Mouse (Mus musculus): Measurements from ENCODE around the gene Hbb-bh2. TPM values are rescaled to one million over a fixed set of nuclear protein-coding genes. Genes with fewer than 3 reads are reported as not detected.

The Hbb-bh2 gene
- polyA plus RNA-seq (2015; fragmentation: Nextera tagmentation; extraction: Ambion mirVana): not detected in 2 replicates

DNA sequence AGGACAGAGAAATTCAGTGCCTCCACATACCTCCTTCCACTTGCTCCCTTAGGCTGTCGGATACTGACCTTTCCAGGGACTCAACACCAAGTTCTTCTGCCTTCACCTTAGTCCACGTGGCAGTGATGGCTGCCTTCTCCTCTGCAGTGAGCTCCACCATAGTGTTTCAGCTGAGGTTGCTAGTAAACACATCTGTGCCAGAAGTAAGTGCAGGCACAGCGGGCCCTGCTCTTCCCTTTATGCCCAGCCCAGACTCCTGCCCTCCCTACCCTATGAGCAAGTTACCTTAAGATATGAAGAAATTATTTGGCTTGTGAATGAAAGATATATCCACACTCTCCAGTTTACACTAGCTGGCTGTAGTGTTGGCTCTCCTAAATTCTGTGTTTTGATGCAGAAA is at the start of gene Hbb-bh2:
Hbb-bh2 (minus strand) TSS at position 253 of the 400 bp plus-strand sequence.
- no peaks in the 10 kb centered on the region for H3K27me3 ChIP-seq (replicated peaks)
- peak within 1 kb of the TSS; percentile 38 for H3K4me2 ChIP-seq
- H3K36me3 ChIP-seq: no peaks in the 10 kb centered on the region
- H3K4me1 ChIP-seq: no peaks in the 10 kb centered on the region
- no peak within 1 kb of the TSS for H3K9ac ChIP-seq
- 59% methylated on average over 3 of the region's 3 CpGs for WGBS
- ATAC-seq (ENCODE audit: extremely low read depth, insufficient number of reproducible peaks, low FRiP score, low TSS enrichment): no peak
- 0 out of 2 replicates have a peak within 1 kb of the TSS, but pooled peaks have one; percentile 3 for H3K4me3 ChIP-seq
- H3K9me3 ChIP-seq: no peaks in the 10 kb centered on the region
- 0 out of 2 replicates have a peak within 1 kb of the TSS, but pooled peaks have one; percentile 45 for H3K27ac ChIP-seq (replicated peaks)

DNA sequence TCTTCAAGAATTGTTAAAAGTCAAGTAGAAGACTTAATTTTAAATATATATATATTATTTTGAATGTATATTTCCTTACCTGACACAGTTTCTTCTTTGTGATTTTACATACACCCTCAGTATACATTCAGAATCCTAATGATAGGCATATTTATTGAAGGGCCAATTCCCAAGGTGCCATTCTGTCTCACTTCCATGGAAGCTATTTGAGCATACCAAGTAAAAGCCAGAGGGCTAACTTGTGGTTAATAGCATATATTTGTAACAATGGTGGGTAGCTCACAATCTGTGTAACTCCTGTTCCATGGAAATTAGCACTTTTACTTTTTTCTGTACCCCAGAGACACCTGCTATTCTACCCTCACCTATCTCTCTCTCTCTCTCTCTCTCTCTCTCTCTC is 45.8 kb upstream of the Hbb-bh2 start, which contains the start of gene Olfr66:
Olfr66 (minus strand) TSS at position 101 of the 400 bp plus-strand sequence.
- Histone ChIP-seq H3K27me3 (replicated peaks) (no peaks in the 10 kb centered on the region), H3K9me3 (no peaks in the 10 kb centered on the region), H3K4me2 (no peak within 1 kb of the TSS), H3K4me3 (no peak within 1 kb of the TSS), H3K4me1 (no peaks in the 10 kb centered on the region), H3K27ac (replicated peaks) (no peak within 1 kb of the TSS), H3K36me3 (no peaks in the 10 kb centered on the region), H3K9ac (no peak within 1 kb of the TSS)
- no peak for ATAC-seq (ENCODE audit: extremely low read depth, insufficient number of reproducible peaks, low FRiP score, low TSS enrichment)

DNA sequence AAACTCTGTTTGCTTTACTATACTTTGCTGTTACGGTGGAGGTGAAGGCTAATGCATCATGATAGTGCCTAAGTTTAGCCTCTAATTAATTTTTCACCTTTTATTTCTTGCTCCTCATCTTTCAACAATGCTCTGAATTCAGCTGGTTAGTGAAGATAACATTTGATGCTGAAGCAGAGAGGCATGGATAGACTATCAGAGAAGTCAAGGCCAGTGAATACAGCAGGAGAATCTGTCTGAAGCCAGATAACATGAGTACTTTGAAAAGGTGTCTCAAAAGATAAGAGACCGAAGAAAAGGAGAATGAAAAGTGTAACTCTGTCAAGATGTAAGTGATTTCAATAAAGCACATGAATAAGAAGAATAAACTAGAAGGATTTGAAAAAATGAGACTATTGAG is 36.8 kb upstream of the Hbb-bh2 start:
- Histone ChIP-seq H3K4me2 (no peak overlapping the region), H3K9ac (no peak overlapping the region), H3K36me3 (no peaks in the 10 kb centered on the region), H3K4me1 (no peaks in the 10 kb centered on the region), H3K4me3 (no peak overlapping the region), H3K27me3 (replicated peaks) (no peaks in the 10 kb centered on the region), H3K9me3 (no peaks in the 10 kb centered on the region), H3K27ac (replicated peaks) (no peak overlapping the region)
- WGBS: 59% methylated on average over 2 of the region's 2 CpGs
- ATAC-seq (ENCODE audit: extremely low read depth, insufficient number of reproducible peaks, low FRiP score, low TSS enrichment): no peak

DNA sequence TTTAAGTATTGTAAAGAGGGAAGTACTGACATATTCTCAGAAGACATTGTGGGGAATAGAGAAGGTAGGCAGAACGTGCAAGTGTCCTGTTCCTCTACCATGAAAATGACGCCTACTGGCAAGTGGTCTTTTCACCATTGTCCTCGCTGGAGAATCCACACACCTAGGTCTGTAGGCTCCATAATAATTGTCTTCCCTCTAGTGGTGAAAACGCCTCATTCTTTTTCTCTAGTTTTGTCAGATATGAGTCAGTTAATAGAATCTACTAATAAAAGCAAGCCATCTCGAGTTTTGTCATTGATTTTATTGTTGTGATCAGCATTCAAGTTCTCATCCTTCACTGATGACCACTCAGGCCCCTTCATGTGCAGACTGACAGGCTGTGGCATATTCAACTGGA is 34.1 kb upstream of the Hbb-bh2 start:
- H3K27me3 ChIP-seq (replicated peaks): no peaks in the 10 kb centered on the region
- no peaks in the 10 kb centered on the region for H3K36me3 ChIP-seq
- 41% methylated on average over 5 of the region's 5 CpGs for WGBS

DNA sequence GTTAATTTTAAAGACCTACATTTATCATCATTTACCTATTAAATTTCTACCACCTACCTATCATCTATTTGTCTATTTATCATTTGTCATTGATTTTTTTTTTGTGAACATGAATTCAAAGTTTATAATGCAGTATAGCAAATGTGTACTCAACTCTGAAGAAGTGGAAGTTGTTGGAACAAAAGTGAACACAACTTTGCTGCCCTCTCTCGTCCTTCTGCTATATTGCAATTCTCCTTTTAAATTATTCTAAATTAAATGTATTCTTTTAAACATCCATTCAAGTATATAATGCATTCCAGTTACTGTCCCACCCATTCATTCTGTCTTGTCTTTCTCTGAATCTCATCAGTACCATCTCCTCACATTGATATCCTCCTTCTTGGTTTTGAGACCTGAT is 32.7 kb upstream of the Hbb-bh2 start:
- peaks cover 8% of the 10 kb centered on the region; the same call in 1 of the 2 replicates for H3K4me1 ChIP-seq
- ATAC-seq (ENCODE audit: extremely low read depth, insufficient number of reproducible peaks, low FRiP score, low TSS enrichment): no peak
- no peaks in the 10 kb centered on the region for H3K27me3 ChIP-seq (replicated peaks)
- H3K36me3 ChIP-seq: no peaks in the 10 kb centered on the region
- 0% methylated on average over 1 of the region's 1 CpGs for WGBS
- H3K4me2 ChIP-seq: peak overlapping the region; percentile 7; the same call in 1 of the 2 replicates
- H3K27ac ChIP-seq (replicated peaks): no peak overlapping the region
- no peak overlapping the region for H3K9ac ChIP-seq
- no peaks in the 10 kb centered on the region for H3K9me3 ChIP-seq
- no peak overlapping the region for H3K4me3 ChIP-seq

More for the DNA sequence above, 34.1 kb upstream of the Hbb-bh2 start:
- Histone ChIP-seq H3K9me3 (no peaks in the 10 kb centered on the region), H3K9ac (no peak overlapping the region), H3K4me2 (no peak overlapping the region), H3K4me1 (peaks cover 8% of the 10 kb centered on the region; the same call in 1 of the 2 replicates), H3K27ac (replicated peaks) (no peak overlapping the region; the same call in 1 of the 2 replicates), H3K4me3 (no peak overlapping the region)
- no peak for ATAC-seq (ENCODE audit: extremely low read depth, insufficient number of reproducible peaks, low FRiP score, low TSS enrichment)

- H3K9ac ChIP-seq: no peak overlapping the region
- peak overlapping the region; percentile 68 for H3K27ac ChIP-seq (replicated peaks)
- ATAC-seq (ENCODE audit: extremely low read depth, insufficient number of reproducible peaks, low FRiP score, low TSS enrichment): peak; percentile 72
- H3K4me3 ChIP-seq: no peak overlapping the region
- no peaks in the 10 kb centered on the region for H3K9me3 ChIP-seq
- peaks cover 8% of the 10 kb centered on the region; the same call in 1 of the 2 replicates for H3K4me1 ChIP-seq
- no peaks in the 10 kb centered on the region for H3K36me3 ChIP-seq
- peak overlapping the region; percentile 6; the same call in 1 of the 2 replicates for H3K4me2 ChIP-seq
- no peaks in the 10 kb centered on the region for H3K27me3 ChIP-seq (replicated peaks)
Observed at GRCm38 (mm10) chr7:103870667-103871066, 30.3 kb upstream of the Hbb-bh2 start.

GRCm38 (mm10) chr7:103865716-103866115 is 25.4 kb upstream of the Hbb-bh2 start:
- ATAC-seq (ENCODE audit: extremely low read depth, insufficient number of reproducible peaks, low FRiP score, low TSS enrichment): peak; percentile 43; the same call in 1 of the 2 replicates
- H3K27me3 ChIP-seq (replicated peaks): no peaks in the 10 kb centered on the region
- H3K9me3 ChIP-seq: no peaks in the 10 kb centered on the region
- H3K36me3 ChIP-seq: no peaks in the 10 kb centered on the region
- no peak overlapping the region for H3K9ac ChIP-seq
- peak overlapping the region; percentile 24; the same call in 1 of the 2 replicates for H3K4me2 ChIP-seq
- H3K4me3 ChIP-seq: no peak overlapping the region
- peak overlapping the region; percentile 63 for H3K27ac ChIP-seq (replicated peaks)
- H3K4me1 ChIP-seq: peaks cover 10% of the 10 kb centered on the region; the same call in 1 of the 2 replicates

GRCm38 (mm10) chr7:103861531-103861930 is 21.2 kb upstream of the Hbb-bh2 start:
- ATAC-seq (ENCODE audit: extremely low read depth, insufficient number of reproducible peaks, low FRiP score, low TSS enrichment): no peak
- no peak overlapping the region for H3K4me3 ChIP-seq
- WGBS: 78% methylated on average over 3 of the region's 3 CpGs
- no peak overlapping the region for H3K9ac ChIP-seq
- no peaks in the 10 kb centered on the region for H3K27me3 ChIP-seq (replicated peaks)
- H3K4me1 ChIP-seq: 0 out of 2 replicates have a peak, but pooled peaks cover 10% of the 10 kb centered on the region
- H3K9me3 ChIP-seq: no peaks in the 10 kb centered on the region
- no peaks in the 10 kb centered on the region for H3K36me3 ChIP-seq
- H3K27ac ChIP-seq (replicated peaks): peak overlapping the region; percentile 64
- no peak overlapping the region; the same call in 1 of the 2 replicates for H3K4me2 ChIP-seq

GRCm38 (mm10) chr7:103860855-103861254 is 20.5 kb upstream of the Hbb-bh2 start:
- Histone ChIP-seq H3K9me3 (no peaks in the 10 kb centered on the region), H3K4me1 (0 out of 2 replicates have a peak, but pooled peaks cover 10% of the 10 kb centered on the region), H3K9ac (no peak overlapping the region), H3K36me3 (no peaks in the 10 kb centered on the region), H3K27me3 (replicated peaks) (no peaks in the 10 kb centered on the region), H3K27ac (replicated peaks) (peak overlapping the region; percentile 64; the same call in 1 of the 2 replicates), H3K4me3 (no peak overlapping the region), H3K4me2 (no peak overlapping the region)
- 52% methylated on average over 1 of the region's 1 CpGs for WGBS
- ATAC-seq (ENCODE audit: extremely low read depth, insufficient number of reproducible peaks, low FRiP score, low TSS enrichment): peak; percentile 91

DNA sequence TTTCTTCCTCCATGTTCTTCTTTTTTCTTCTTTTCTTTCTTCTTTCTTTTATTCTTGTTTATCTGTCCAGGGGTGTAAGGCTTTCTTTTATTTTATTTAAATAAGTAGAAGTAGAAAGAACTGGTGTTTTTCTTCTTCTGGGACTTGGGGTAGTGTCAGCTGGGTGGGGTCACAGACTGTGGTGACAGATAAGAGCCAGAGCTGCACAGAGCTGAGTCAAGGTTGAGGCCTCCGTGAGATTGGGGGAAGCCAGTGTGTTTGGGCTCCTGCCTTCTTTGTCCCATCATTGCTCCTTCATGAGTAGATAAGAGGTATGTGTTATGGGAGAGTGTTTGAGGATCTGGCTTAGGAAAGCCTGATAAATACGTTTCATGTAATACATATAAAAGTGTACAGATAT is 18.8 kb upstream of the Hbb-bh2 start:
- no peaks in the 10 kb centered on the region for H3K9me3 ChIP-seq
- WGBS: 10% methylated on average over 2 of the region's 2 CpGs
- peak overlapping the region; percentile 22; the same call in 1 of the 2 replicates for H3K4me2 ChIP-seq
- H3K9ac ChIP-seq: no peak overlapping the region
- 0 out of 2 replicates have a peak, but pooled peaks cover 10% of the 10 kb centered on the region for H3K4me1 ChIP-seq
- ATAC-seq (ENCODE audit: extremely low read depth, insufficient number of reproducible peaks, low FRiP score, low TSS enrichment): peak; percentile 87
- H3K36me3 ChIP-seq: no peaks in the 10 kb centered on the region
- no peak overlapping the region for H3K4me3 ChIP-seq
- H3K27ac ChIP-seq (replicated peaks): peak overlapping the region; percentile 61
- H3K27me3 ChIP-seq (replicated peaks): no peaks in the 10 kb centered on the region

GRCm38 (mm10) chr7:103854669-103855068 is 14.3 kb upstream of the Hbb-bh2 start:
- Histone ChIP-seq H3K4me2 (peak overlapping the region; percentile 9; the same call in 1 of the 2 replicates), H3K27me3 (replicated peaks) (no peaks in the 10 kb centered on the region), H3K4me1 (0 out of 2 replicates have a peak, but pooled peaks cover 7% of the 10 kb centered on the region), H3K9ac (no peak overlapping the region), H3K27ac (replicated peaks) (peak overlapping the region; percentile 28; the same call in 1 of the 2 replicates), H3K9me3 (no peaks in the 10 kb centered on the region), H3K4me3 (no peak overlapping the region), H3K36me3 (no peaks in the 10 kb centered on the region)
- ATAC-seq (ENCODE audit: extremely low read depth, insufficient number of reproducible peaks, low FRiP score, low TSS enrichment): no peak
- WGBS: 58% methylated on average over 1 of the region's 1 CpGs

DNA sequence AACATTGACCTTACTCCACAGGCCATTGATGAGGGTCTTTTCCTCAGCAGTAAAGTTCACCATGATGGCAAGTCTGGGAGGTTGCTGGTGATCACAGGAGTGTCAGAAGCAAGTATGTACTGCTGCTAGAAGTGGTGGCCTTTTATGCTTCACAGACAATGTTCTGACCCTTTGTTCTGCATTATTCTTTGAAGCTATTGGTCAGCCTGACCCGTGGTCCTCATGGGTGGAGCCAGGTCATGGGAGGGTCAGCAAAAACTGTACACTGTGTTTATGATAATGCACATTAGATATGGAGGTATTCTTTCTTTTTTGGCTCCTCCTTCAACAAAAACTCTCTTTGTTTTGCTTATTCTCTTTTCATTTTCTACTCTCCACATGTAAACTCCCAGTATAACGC is 12.8 kb upstream of the Hbb-bh2 start, which contains the start of gene Hbb-y:
Hbb-y (minus strand) TSS at position 127 of the 400 bp plus-strand sequence.
- WGBS: 56% methylated on average over 2 of the region's 2 CpGs
- Histone ChIP-seq H3K36me3 (no peaks in the 10 kb centered on the region), H3K27me3 (replicated peaks) (no peaks in the 10 kb centered on the region), H3K9ac (no peak within 1 kb of the TSS), H3K4me3 (peak within 1 kb of the TSS; percentile 32), H3K4me2 (peak within 1 kb of the TSS; percentile 37), H3K4me1 (no peaks in the 10 kb centered on the region), H3K27ac (replicated peaks) (peak within 1 kb of the TSS; percentile 62), H3K9me3 (no peaks in the 10 kb centered on the region)
- ATAC-seq (ENCODE audit: extremely low read depth, insufficient number of reproducible peaks, low FRiP score, low TSS enrichment): peak; percentile 64
